Mouse (Mus musculus) layer of hippocampus, postnatal 25 days (tissue): ENCODE results near the gene CK137956. TPM values are rescaled to one million over a fixed set of nuclear protein-coding genes. Genes with fewer than 3 reads are reported as not detected.

ENCODE experiments used
- DNase-seq, 2 experiments: peaks; one replicate each; pipeline ENCODE4 v3.0.0; 2022; ENCODE audit warnings: mixed read lengths in 2 of 2, low spot score in 1 of 2; ENCODE audit errors: extremely low spot score in 1 of 2
- total RNA-seq, 2 experiments: library from RNA; stranded (reverse); gene quantifications; 2 replicates each; pipeline ENCODE4 v1.2.3; 2021

Gene CK137956
- total RNA-seq, 2 experiments from 2014 or later, result 0.56 to 0.91 TPM

- peak; percentile 21 to 50 for DNase-seq
These were observed 35.4 kb downstream of the CK137956 start for GRCm38 (mm10) chr4:127935369-127935768.

GRCm38 (mm10) chr4:127913551-127913950 is 57.2 kb downstream of the CK137956 start:
- DNase-seq, result no peak

- no peak for DNase-seq
These were observed 63.6 kb downstream of the CK137956 start for GRCm38 (mm10) chr4:127907151-127907550.

GRCm38 (mm10) chr4:127903954-127904353 is 66.8 kb downstream of the CK137956 start:
- DNase-seq, result no peak

GRCm38 (mm10) chr4:127900893-127901456 is 69.8 kb downstream of the CK137956 start:
- DNase-seq, result no peak

GRCm38 (mm10) chr4:127889071-127889470 is 81.7 kb downstream of the CK137956 start:
- no peak for DNase-seq

GRCm38 (mm10) chr4:127878966-127879365 is 91.8 kb downstream of the CK137956 start:
- DNase-seq, result no peak

Other genes starting within 250 kb of the CK137956 start
- 10 to 100 TPM; 36.9 to 49.7 TPM for gene Csmd2, start 16.9 kb upstream of the CK137956 start, total RNA-seq